Mouse (Mus musculus) spleen, postnatal 36 days (tissue): ENCODE data around the gene Klk7.

Experiments used
- DNase-seq, 2 experiments: peaks; one replicate each; pipeline ENCODE4 v3.0.0; 2022; ENCODE audit warnings: low spot score in 2 of 2, mixed read lengths in 1 of 2

Klk7 gene

GRCm38 (mm10) chr7:43797333-43797769 lies 13.7 kb upstream of the Klk7 start, which contains the start of gene Klk8:
Klk8 (plus strand) TSS chr7:43797577.
- DNase-seq: peak; percentile 13 to 21

GRCm38 (mm10) chr7:43797844-43798462 lies 13.1 kb upstream of the Klk7 start:
- peak; percentile 26 to 28 for DNase-seq

GRCm38 (mm10) chr7:43799876-43800275 lies 11.2 kb upstream of the Klk7 start:
- DNase-seq: no peak

GRCm38 (mm10) chr7:43815211-43815610 lies 4.1 kb downstream of the Klk7 start:
- DNase-seq: no peak

GRCm38 (mm10) chr7:43816746-43817145 lies 5.7 kb downstream of the Klk7 start:
- no peak for DNase-seq

- DNase-seq: no peak
Observed at GRCm38 (mm10) chr7:43821581-43821980, 10.5 kb downstream of the Klk7 start.

GRCm38 (mm10) chr7:43824199-43824598 lies 13.1 kb downstream of the Klk7 start, which contains the start of gene Klk6:
Klk6 (plus strand) TSS chr7:43824499.
- DNase-seq: no peak

- DNase-seq: no peak
Observed at GRCm38 (mm10) chr7:43826056-43826455, 15.0 kb downstream of the Klk7 start.

GRCm38 (mm10) chr7:43827706-43828105 lies 16.6 kb downstream of the Klk7 start:
- no peak for DNase-seq

- DNase-seq: no peak
Observed at GRCm38 (mm10) chr7:43829006-43829405, 17.9 kb downstream of the Klk7 start.

- no peak for DNase-seq
Observed at GRCm38 (mm10) chr7:43841701-43842100, 30.6 kb downstream of the Klk7 start, which contains the start of gene Klk5. Klk5 (plus strand) TSS chr7:43841971.

GRCm38 (mm10) chr7:43843801-43844200 lies 32.7 kb downstream of the Klk7 start:
- no peak for DNase-seq

GRCm38 (mm10) chr7:43851616-43852015 lies 40.5 kb downstream of the Klk7 start:
- DNase-seq: no peak

GRCm38 (mm10) chr7:43854642-43855380 lies 43.7 kb downstream of the Klk7 start:
- no peak for DNase-seq

- no peak for DNase-seq
Observed at GRCm38 (mm10) chr7:43855709-43856108, 44.6 kb downstream of the Klk7 start.

GRCm38 (mm10) chr7:43856307-43856706 lies 45.2 kb downstream of the Klk7 start:
- DNase-seq: no peak

GRCm38 (mm10) chr7:43857501-43857900 lies 46.4 kb downstream of the Klk7 start:
- no peak for DNase-seq

- no peak for DNase-seq
Observed at GRCm38 (mm10) chr7:43860411-43860810, 49.3 kb downstream of the Klk7 start.
